Mouse (Mus musculus) heart, postnatal 0 days (tissue): ENCODE data around the gene Rassf4. TPM values are rescaled to one million over a fixed set of nuclear protein-coding genes. Genes with fewer than 3 reads are reported as not detected.
A peak's percentile ranks its signal among the peaks of the same experiment; 100 is the strongest.
"Not testable (repeated sequence)": the region's sequence is repeated elsewhere in the genome, so short reads cannot be mapped to it uniquely, and the experiment has no call there.

Experiments
- ATAC-seq: fragments of 200-750 bp; cut with Nextera tagmentation; 2 replicates; pipeline ENCODE4 v1.8.0; 2017; ENCODE audit warnings: low read depth, moderate number of reproducible peaks, moderate library complexity; ENCODE audit not compliant: insufficient read depth
- DNase-seq: peaks from one replicate; pipeline ENCODE4 v3.0.0-alpha.2; 2016; ENCODE audit warnings: low spot score
- H3K27ac ChIP-seq: fragments of 300-500 bp; sonication (generic); 2 replicates; pipeline ENCODE4 v1.5.1; 2014; ENCODE audit warnings: low read depth, mild to moderate bottlenecking
- H3K27me3 ChIP-seq: fragments of 300-500 bp; sonication (generic); 2 replicates; pipeline ENCODE4 v1.6.1; 2014; ENCODE audit warnings: low read length, mixed read lengths; ENCODE audit not compliant: control insufficient read depth, insufficient read depth
- H3K36me3 ChIP-seq: fragments of 300-500 bp; sonication (generic); replicated peaks from 2 replicates; pipeline ENCODE4 v1.6.1; 2014; ENCODE audit warnings: low read length, mixed read lengths; ENCODE audit not compliant: control insufficient read depth, insufficient read depth
- H3K4me1 ChIP-seq: fragments of 300-500 bp; sonication (generic); 2 replicates; pipeline ENCODE4 v1.6.1; 2014; ENCODE audit warnings: antibody characterized with exemption; ENCODE audit not compliant: control insufficient read depth, insufficient read depth
- H3K4me2 ChIP-seq: fragments of 300-500 bp; sonication (generic); 2 replicates; pipeline ENCODE4 v1.6.1; 2014; ENCODE audit warnings: low read depth, mild to moderate bottlenecking, low read length, moderate library complexity
- H3K4me3 ChIP-seq: fragments of 300-500 bp; sonication (generic); 2 replicates; pipeline ENCODE4 v1.5.1; 2014; ENCODE audit warnings: low read depth, low read length
- H3K9ac ChIP-seq: fragments of 300-500 bp; sonication (generic); replicated peaks from 2 replicates; pipeline ENCODE4 v1.6.1; 2014; ENCODE audit warnings: low read depth, low read length, mixed read lengths
- H3K9me3 ChIP-seq: fragments of 300-500 bp; sonication (generic); replicated peaks from 2 replicates; pipeline ENCODE4 v1.6.1; 2016; ENCODE audit warnings: low read length; ENCODE audit not compliant: control insufficient read depth
- CTCF ChIP-seq: IDR thresholded peaks from 2 replicates; pipeline ENCODE4 v1.5.1; 2016; ENCODE audit warnings: antibody characterized with exemption, control low read depth, low read depth
- EP300 ChIP-seq: IDR thresholded peaks from 2 replicates; pipeline ENCODE4 v1.6.1; 2016; ENCODE audit warnings: antibody characterized with exemption, low read depth
- WGBS: fragments of 180-500 bp; shearing (Covaris S2); extraction: QIAGEN DNeasy Blood & Tissue Kit; methylation state at CpG from one replicate; pipeline ENCODE4 v1.1.7; 2014; 5-methylcytosine and 5-hydroxymethylcytosine counted together
- microRNA-seq: library from miRNA; unstranded; fragments of <30 nt; microRNA quantifications from one replicate; pipeline ENCODE4, GENCODE M21; 2016
- polyA plus RNA-seq: library from polyadenylated mRNA; unstranded; fragments of >200 nt; fragmentation: Nextera tagmentation; extraction: Ambion mirVana; gene quantifications from 2 replicates; pipeline ENCODE4 v1.2.1, GENCODE M21; 2015
- total RNA-seq: library from RNA; depleted of rRNA; stranded (reverse); fragments of >200 nt; gene quantifications from 2 replicates; pipeline ENCODE4 v1.2.3, GENCODE M21; 2014; ENCODE audit warnings: low replicate concordance; rRNA removed

The Rassf4 gene
- total and polyA plus RNA-seq, 2 experiments from 2014 or later = 2.6 to 5.9 TPM

DNA sequence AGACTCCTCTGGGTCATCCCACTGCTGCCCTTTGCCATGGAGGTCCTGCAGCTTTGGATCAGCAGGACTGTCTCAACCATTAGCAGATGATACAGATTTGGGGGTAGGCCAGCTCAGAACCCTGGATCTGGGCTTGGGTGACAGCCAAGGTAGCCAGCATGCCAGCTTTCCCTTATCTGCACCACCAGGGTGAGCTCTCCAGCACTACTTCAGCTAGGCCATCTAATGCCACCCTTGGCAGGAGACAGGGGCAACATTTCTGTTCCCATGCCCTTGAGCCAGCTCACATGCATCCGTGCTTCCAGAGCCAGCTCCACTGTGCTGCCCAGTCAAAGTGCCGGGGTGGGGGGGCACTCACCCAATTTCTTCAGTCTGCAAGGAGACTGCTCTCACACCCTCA, 58.0 kb downstream of the Rassf4 start:
- ATAC-seq (peak; percentile 70), DNase-seq (no peak)
- no peak overlapping the region for H3K27ac ChIP-seq
- H3K9me3 ChIP-seq = no peaks in the 10 kb centered on the region
- H3K4me3 ChIP-seq = no peak overlapping the region
- H3K4me1 ChIP-seq = 0 out of 2 replicates have a peak, but pooled peaks cover 8% of the 10 kb centered on the region
- no peaks in the 10 kb centered on the region for H3K27me3 ChIP-seq
- no peaks in the 10 kb centered on the region for H3K36me3 ChIP-seq
- H3K4me2 ChIP-seq = no peak overlapping the region
- TF ChIP-seq CTCF (no peak), EP300 (no peak)
- 48% methylated on average over 2 of the region's 2 CpGs for WGBS
- no peak overlapping the region for H3K9ac ChIP-seq

DNA sequence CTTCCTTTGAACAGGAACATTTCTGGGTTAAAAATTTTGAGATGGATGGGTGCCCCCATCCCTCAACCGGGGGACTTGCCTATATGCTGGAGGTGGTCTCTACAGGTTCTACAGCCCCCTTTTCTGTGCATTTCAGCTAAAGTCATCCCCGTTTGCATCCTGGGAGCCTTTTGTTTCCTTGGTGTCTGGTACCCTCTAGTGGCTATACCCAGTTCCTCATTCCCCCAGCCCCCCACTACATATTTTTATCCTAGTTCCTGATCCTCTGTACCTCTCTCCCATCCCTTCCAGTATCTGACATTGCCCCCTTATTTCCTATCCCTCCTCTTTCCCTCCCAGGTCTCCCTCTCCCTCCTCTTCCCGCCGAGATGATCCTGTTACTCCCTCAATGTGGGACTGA, 66.5 kb downstream of the Rassf4 start:
- WGBS = 21% methylated on average over 4 of the region's 4 CpGs
- Histone ChIP-seq H3K4me2 (no peak overlapping the region), H3K4me1 (no peaks in the 10 kb centered on the region), H3K9ac (no peak overlapping the region), H3K27ac (no peak overlapping the region), H3K27me3 (no peaks in the 10 kb centered on the region), H3K4me3 (no peak overlapping the region), H3K9me3 (no peaks in the 10 kb centered on the region), H3K36me3 (no peaks in the 10 kb centered on the region)
- no peak for ATAC-seq
- TF ChIP-seq EP300 = no peak
- peak; percentile 25; the same call in 1 of the 2 replicates for TF ChIP-seq CTCF
- no peak for DNase-seq

- not testable (repeated sequence) for ATAC-seq, H3K9ac ChIP-seq, H3K4me3 ChIP-seq, H3K27ac ChIP-seq, H3K36me3 ChIP-seq, DNase-seq, H3K4me2 ChIP-seq, H3K4me1 ChIP-seq, H3K27me3 ChIP-seq, H3K9me3 ChIP-seq
Observed at GRCm38 (mm10) chr6:116600969-116601368, 72.8 kb downstream of the Rassf4 start.

DNA sequence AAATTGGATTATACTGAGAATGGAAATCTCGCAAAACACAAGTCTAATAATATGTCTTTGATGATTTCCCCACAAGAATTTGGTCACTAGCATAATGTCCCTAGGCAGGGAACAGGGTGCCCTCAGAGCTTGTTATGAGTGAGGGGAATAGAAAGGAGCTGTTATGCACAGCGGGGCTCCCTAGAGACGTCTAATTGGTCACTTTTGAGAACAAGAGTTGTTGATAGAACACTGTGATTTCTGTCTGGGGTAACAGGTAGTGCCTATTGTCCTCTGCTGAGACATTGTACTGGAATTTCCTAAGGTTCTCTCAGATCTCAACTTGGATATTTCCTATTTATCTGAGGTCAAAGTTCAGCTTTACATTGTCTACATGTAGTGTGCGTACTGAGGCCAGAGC, 89.7 kb downstream of the Rassf4 start, which contains the start of gene Olfr215:
Gene Olfr215, minus strand, starts transcription at position 101 of the 400 bp plus-strand sequence.
- TF ChIP-seq EP300 = no peak
- TF ChIP-seq CTCF = no peak
- H3K27ac ChIP-seq = no peak within 1 kb of the TSS
- H3K9ac ChIP-seq = no peak within 1 kb of the TSS
- ATAC-seq = no peak
- H3K27me3 ChIP-seq = no peaks in the 10 kb centered on the region
- no peaks in the 10 kb centered on the region for H3K9me3 ChIP-seq
- no peak for DNase-seq
- H3K4me2 ChIP-seq = no peak within 1 kb of the TSS
- no peaks in the 10 kb centered on the region for H3K36me3 ChIP-seq
- H3K4me1 ChIP-seq = no peaks in the 10 kb centered on the region
- no peak within 1 kb of the TSS for H3K4me3 ChIP-seq
- WGBS = 70% methylated on average over 4 of the region's 4 CpGs

Small RNAs within 50 kb of the gene (microRNA-seq; reads per million reads assigned to microRNA genes)
- not detected for gene Mir7043

Other genes with a start within 250 kb of the Rassf4 start
- gene Alox5, start 212.8 kb downstream of the Rassf4 start, total RNA-seq = 5.6 and 14.1 TPM in 2 replicates
- gene Alox5, start 212.8 kb downstream of the Rassf4 start, polyA plus RNA-seq = 3.9 and 4.5 TPM in 2 replicates
- not detected in 2 replicates for gene Olfr211, start 184.9 kb downstream of the Rassf4 start, total RNA-seq
- gene Olfr211, start 184.9 kb downstream of the Rassf4 start, polyA plus RNA-seq = not detected in 2 replicates
- gene Olfr212, start 167.4 kb downstream of the Rassf4 start, total RNA-seq = 0.19 TPM in 1 of 2 replicates, not detected in the other
- not detected in 2 replicates for gene Olfr212, start 167.4 kb downstream of the Rassf4 start, polyA plus RNA-seq
- not detected in 2 replicates for gene Olfr213, start 135.5 kb downstream of the Rassf4 start, total RNA-seq
- not detected in 2 replicates for gene Olfr213, start 135.5 kb downstream of the Rassf4 start, polyA plus RNA-seq
- gene Gm5580, start 122.8 kb downstream of the Rassf4 start, total RNA-seq = 0.11 and 0.12 TPM in 2 replicates
- 0.15 and 0.25 TPM in 2 replicates for gene Gm5580, start 122.8 kb downstream of the Rassf4 start, polyA plus RNA-seq
- gene Olfr214, start 119.7 kb downstream of the Rassf4 start, total RNA-seq = not detected in 2 replicates
- gene Olfr214, start 119.7 kb downstream of the Rassf4 start, polyA plus RNA-seq = not detected in 2 replicates
- not detected in 2 replicates for gene Olfr215, start 89.8 kb downstream of the Rassf4 start, total RNA-seq
- gene Olfr215, start 89.8 kb downstream of the Rassf4 start, polyA plus RNA-seq = not detected in 2 replicates
- 29.1 and 33.0 TPM in 2 replicates for gene Zfp422, start 45.0 kb downstream of the Rassf4 start, total RNA-seq
- gene Zfp422, start 45.0 kb downstream of the Rassf4 start, polyA plus RNA-seq = 49.8 and 50.7 TPM in 2 replicates
- 169 and 347 TPM in 2 replicates for gene Depp1, start 23.3 kb downstream of the Rassf4 start, total RNA-seq
- 41.3 and 49.6 TPM in 2 replicates for gene Depp1, start 23.3 kb downstream of the Rassf4 start, polyA plus RNA-seq
- 0.15 TPM in 1 of 2 replicates, not detected in the other for gene Tmem72, start 43.0 kb upstream of the Rassf4 start, total RNA-seq
- 0.01 and 0.05 TPM in 2 replicates for gene Tmem72, start 43.0 kb upstream of the Rassf4 start, polyA plus RNA-seq